Mouse (Mus musculus) MEL (cell line): ENCODE data around the gene Bscl2. TPM values are rescaled to one million over a fixed set of nuclear protein-coding genes. Genes with fewer than 3 reads are reported as not detected.

ENCODE experiments used
- DNase-seq: peaks from one replicate; pipeline ENCODE4 v3.0.0; 2011; ENCODE audit warnings: low read depth, low spot score
- H3K27ac ChIP-seq: 2 replicates; pipeline ENCODE4 v1.5.1; 2012; ENCODE audit warnings: low read depth, mild to moderate bottlenecking, control low read depth, low read length, moderate library complexity; ENCODE audit not compliant: control insufficient read depth
- H3K27me3 ChIP-seq, 2 experiments: fragments of 150-350 bp in 1 of 2; sonication (generic) in 1 of 2; 2 replicates each; pipeline ENCODE4 v1.6.1; 2012; ENCODE audit warnings: low read length in 2 of 2, mild to moderate bottlenecking in 2 of 2, improper control_type of control experiment in 1 of 2, moderate library complexity in 1 of 2; ENCODE audit not compliant: insufficient read depth in 2 of 2, control insufficient read depth in 1 of 2
- H3K36me3 ChIP-seq, 2 experiments: 2 replicates each; pipeline ENCODE4 v1.6.1; 2012 to 2014; ENCODE audit warnings: low read length in 2 of 2, improper control_type of control experiment in 1 of 2, inconsistent platforms in 1 of 2, mild to moderate bottlenecking in 1 of 2; ENCODE audit not compliant: insufficient read depth in 2 of 2, control insufficient read depth in 1 of 2
- H3K4me1 ChIP-seq, 2 experiments: fragments of 150-350 bp in 1 of 2; sonication (generic) in 1 of 2; 2 replicates each; pipeline ENCODE4 v1.6.1; 2012; ENCODE audit warnings: low read length in 2 of 2, improper control_type of control experiment in 1 of 2, mild to moderate bottlenecking in 1 of 2; ENCODE audit not compliant: insufficient read depth in 2 of 2, control insufficient read depth in 1 of 2
- H3K4me3 ChIP-seq, 2 experiments: fragments of 150-350 bp in 1 of 2; sonication (generic) in 1 of 2; 2 replicates each; pipeline ENCODE4 v1.5.1; 2012; ENCODE audit warnings: low read depth in 2 of 2, low read length in 2 of 2, mild to moderate bottlenecking in 2 of 2, moderate library complexity in 2 of 2, control low read depth in 1 of 2, improper control_type of control experiment in 1 of 2; ENCODE audit not compliant: control insufficient read depth in 1 of 2, insufficient read depth in 1 of 2
- H3K79me2 ChIP-seq: 2 replicates; pipeline ENCODE4 v1.6.1; 2012; ENCODE audit warnings: mild to moderate bottlenecking, low read length, moderate library complexity; ENCODE audit not compliant: control insufficient read depth, poor library complexity, insufficient read depth
- H3K9ac ChIP-seq: 2 replicates; pipeline ENCODE4 v1.6.1; 2012; ENCODE audit warnings: low read depth, mild to moderate bottlenecking, control low read depth, low read length, moderate library complexity; ENCODE audit not compliant: control insufficient read depth, poor library complexity, severe bottlenecking
- H3K9me3 ChIP-seq: fragments of 150-350 bp; sonication (generic); replicated peaks from 2 replicates; pipeline ENCODE4 v1.6.1; 2012; ENCODE audit warnings: mild to moderate bottlenecking, low read length, improper control_type of control experiment, moderate library complexity; ENCODE audit not compliant: insufficient read depth
- CHD1 ChIP-seq: IDR thresholded peaks from 2 replicates; pipeline ENCODE4 v1.6.1; 2012; ENCODE audit warnings: low read depth, mild to moderate bottlenecking, inconsistent platforms, low read length, improper control_type of control experiment
- E2F4 ChIP-seq: IDR thresholded peaks from 2 replicates; pipeline ENCODE4 v1.6.1; 2011; ENCODE audit warnings: low read depth, low read length, improper control_type of control experiment, borderline replicate concordance
- JUND ChIP-seq: IDR thresholded peaks from 2 replicates; pipeline ENCODE4 v1.6.1; 2011; ENCODE audit warnings: low read depth, mild to moderate bottlenecking, improper control_type of control experiment, low read length
- KAT2A ChIP-seq: conservative IDR thresholded peaks from 2 replicates; pipeline ENCODE4 v1.6.1; 2012; ENCODE audit warnings: low read depth, low read length, improper control_type of control experiment, inconsistent platforms
- MAX ChIP-seq: IDR thresholded peaks from 2 replicates; pipeline ENCODE4 v1.6.1; 2011; ENCODE audit warnings: low read length, improper control_type of control experiment
- MEF2A ChIP-seq: IDR thresholded peaks from 2 replicates; pipeline ENCODE4 v1.6.1; 2014; ENCODE audit warnings: low read depth, mild to moderate bottlenecking, inconsistent platforms, low read length, improper control_type of control experiment; ENCODE audit not compliant: poor library complexity, insufficient replicate concordance, severe bottlenecking; ENCODE audit errors: extremely low read depth
- MYB ChIP-seq: IDR thresholded peaks from 2 replicates; pipeline ENCODE4 v1.6.1; 2011; ENCODE audit warnings: mild to moderate bottlenecking, low read depth, low read length, improper control_type of control experiment
- NELFE ChIP-seq: IDR thresholded peaks from 2 replicates; pipeline ENCODE4 v1.6.1; 2011; ENCODE audit warnings: low read depth, low read length, improper control_type of control experiment
- POLR2AphosphoS5 ChIP-seq: IDR thresholded peaks from 2 replicates; pipeline ENCODE4 v1.6.1; 2012; ENCODE audit warnings: low read depth, borderline replicate concordance, mild to moderate bottlenecking, inconsistent platforms, low read length, moderate library complexity, mixed read lengths
- RAD21 ChIP-seq: IDR thresholded peaks from 2 replicates; pipeline ENCODE4 v1.6.1; 2011; ENCODE audit warnings: mild to moderate bottlenecking, low read depth, low read length, improper control_type of control experiment
- RCOR1 ChIP-seq: IDR thresholded peaks from 2 replicates; pipeline ENCODE4 v1.6.1; 2012; ENCODE audit warnings: low read depth, mild to moderate bottlenecking, inconsistent platforms, low read length, improper control_type of control experiment
- USF2 ChIP-seq, 2 experiments: IDR thresholded peaks; 2 replicates each; pipeline ENCODE4 v1.6.1; 2011 to 2012; ENCODE audit warnings: improper control_type of control experiment in 2 of 2, low read length in 2 of 2, borderline replicate concordance in 1 of 2, inconsistent platforms in 1 of 2, low read depth in 1 of 2, mild to moderate bottlenecking in 1 of 2; ENCODE audit not compliant: insufficient read depth in 1 of 2
- ZC3H11A ChIP-seq: IDR thresholded peaks from 2 replicates; pipeline ENCODE4 v1.6.1; 2012; ENCODE audit warnings: low read depth, mild to moderate bottlenecking, inconsistent platforms, low read length, improper control_type of control experiment
- ZKSCAN1 ChIP-seq: IDR thresholded peaks from 2 replicates; pipeline ENCODE4 v1.6.1; 2012; ENCODE audit warnings: low read depth, mild to moderate bottlenecking, inconsistent platforms, low read length, improper control_type of control experiment, moderate library complexity
- ZMIZ1 ChIP-seq: IDR thresholded peaks from 2 replicates; pipeline ENCODE4 v1.6.1; 2012; ENCODE audit warnings: low read depth, mild to moderate bottlenecking, inconsistent platforms, low read length, improper control_type of control experiment, moderate library complexity
- polyA plus RNA-seq, 2 experiments: library from polyadenylated mRNA; stranded (reverse) in 1 of 2; unstranded in 1 of 2; fragments of >175 nt in 1 of 2; fragments of >200 nt in 1 of 2; gene quantifications; 2 replicates each; pipeline versions ENCODE4 v1.2.1 to v1.2.4; 2012; ENCODE audit warnings: low replicate concordance in 2 of 2, low read depth in 1 of 2; ENCODE audit not compliant: insufficient read length in 2 of 2, insufficient read depth in 1 of 2, missing spikeins in 1 of 2
- total RNA-seq: library from RNA; depleted of rRNA; stranded (reverse); fragments of 300-350 nt; gene quantifications from 2 replicates; pipeline ENCODE4 v1.2.3, GENCODE M21; 2012

The Bscl2 gene
- total and polyA plus RNA-seq, 3 experiments, result 26.0 to 51.3 TPM; not detected in 1

- Histone ChIP-seq H3K9ac (no peak overlapping the region), H3K4me3 (no peak overlapping the region), H3K27ac (no peak overlapping the region), H3K36me3 (peaks cover 4 to 5% of the 10 kb centered on the region in 2 experiments), H3K79me2 (no peaks in the 10 kb centered on the region; the same call in 1 of the 2 replicates), H3K4me1 (peaks cover 2 to 19% of the 10 kb centered on the region in 2 experiments; a peak in 2 of 4 replicates), H3K9me3 (no peaks in the 10 kb centered on the region), H3K27me3 (no peaks in the 10 kb centered on the region)
- no peak for TF ChIP-seq MEF2A
- no peak for TF ChIP-seq KAT2A
- TF ChIP-seq NELFE, result no peak
- no peak for TF ChIP-seq ZKSCAN1
- TF ChIP-seq ZMIZ1, result no peak
- no peak for TF ChIP-seq POLR2AphosphoS5
- no peak for TF ChIP-seq ZC3H11A
- no peak for TF ChIP-seq MYB
- no peak for DNase-seq
These were observed 33.2 kb upstream of the Bscl2 start for GRCm38 (mm10) chr19:8803879-8804660.

GRCm38 (mm10) chr19:8806810-8807209 lies 30.5 kb upstream of the Bscl2 start:
- Histone ChIP-seq H3K9ac (no peak overlapping the region), H3K9me3 (no peaks in the 10 kb centered on the region), H3K79me2 (peaks cover 1% of the 10 kb centered on the region), H3K4me1 (peaks cover under 1 to 15% of the 10 kb centered on the region in 2 experiments; a peak in 2 of 4 replicates), H3K27ac (no peak overlapping the region), H3K27me3 (no peaks in the 10 kb centered on the region), H3K36me3 (peaks cover 0 to 13% of the 10 kb centered on the region in 2 experiments; a peak in 2 of 4 replicates), H3K4me3 (no peak overlapping the region)
- TF ChIP-seq JUND (no peak), RCOR1 (no peak), USF2 (IDR thresholded peaks at IDR 0.05; ENCODE audit: borderline replicate concordance in 1 of 2, insufficient read depth in 1 of 2, low read depth in 1 of 2, low read length in 2 of 2) (no peak), MAX (no peak), E2F4 (no peak), CHD1 (no peak), RAD21 (no peak)
- DNase-seq, result no peak
